Mouse (Mus musculus) midbrain, embryonic 16.5 days (tissue): Measurements from ENCODE around the gene Gm11034. TPM values are rescaled to one million over a fixed set of nuclear protein-coding genes. Genes with fewer than 3 reads are reported as not detected.

Experiments used
- polyA plus RNA-seq: library from polyadenylated mRNA; unstranded; fragments of >200 nt; fragmentation: Nextera tagmentation; extraction: Ambion mirVana; gene quantifications from 2 replicates; pipeline ENCODE4 v1.2.1, GENCODE M21; 2015

Gm11034 gene
- polyA plus RNA-seq, 1 experiment from 2014 or later: not detected

Other genes with a start within 250 kb of the Gm11034 start
- 0.42 and 0.70 TPM in 2 replicates for gene Cyp4f18, start 204.0 kb downstream of the Gm11034 start, polyA plus RNA-seq
- gene Olfr372, start 172.4 kb downstream of the Gm11034 start, polyA plus RNA-seq: not detected in 2 replicates
- gene Olfr373, start 130.5 kb downstream of the Gm11034 start, polyA plus RNA-seq: not detected in 2 replicates
- gene Olfr374, start 106.6 kb downstream of the Gm11034 start, polyA plus RNA-seq: 0.04 TPM in 1 of 2 replicates, not detected in the other
- gene Tpm4, start 78.7 kb downstream of the Gm11034 start, polyA plus RNA-seq: 151 and 168 TPM in 2 replicates
- 84.5 and 96.5 TPM in 2 replicates for gene Rab8a, start 52.4 kb downstream of the Gm11034 start, polyA plus RNA-seq
- not detected in 2 replicates for gene Hsh2d, start 24.0 kb downstream of the Gm11034 start, polyA plus RNA-seq
- gene Cib3, start 799 bp downstream of the Gm11034 start, polyA plus RNA-seq: 0.11 TPM in 1 of 2 replicates, not detected in the other
- gene Fam32a, start 6.1 kb upstream of the Gm11034 start, polyA plus RNA-seq: 111 and 112 TPM in 2 replicates
- 288 and 297 TPM in 2 replicates for gene Ap1m1, start 26.4 kb upstream of the Gm11034 start, polyA plus RNA-seq
- 9.7 and 11.3 TPM in 2 replicates for gene Gm10282, start 91.6 kb upstream of the Gm11034 start, polyA plus RNA-seq
- 3.6 and 4.0 TPM in 2 replicates for gene Klf2, start 105.4 kb upstream of the Gm11034 start, polyA plus RNA-seq
- gene Eps15l1, start 207.8 kb upstream of the Gm11034 start, polyA plus RNA-seq: 56.4 and 57.9 TPM in 2 replicates
- 1.0 and 1.2 TPM in 2 replicates for gene Calr3, start 230.2 kb upstream of the Gm11034 start, polyA plus RNA-seq
- gene 1700030K09Rik, start 230.2 kb upstream of the Gm11034 start, polyA plus RNA-seq: 17.5 and 20.2 TPM in 2 replicates